Mouse (Mus musculus) cerebellum, adult 8-10 months (tissue): ENCODE data around the gene Frmd4a.
A peak's percentile ranks its signal among the peaks of the same experiment; 100 is the strongest.

ENCODE experiments used
- DNase-seq: peaks from one replicate; pipeline ENCODE4 v3.0.0; 2022

Frmd4a gene

GRCm38 (mm10) chr2:4561196-4561595, 543.7 kb downstream of the Frmd4a start:
- DNase-seq, result no peak

GRCm38 (mm10) chr2:4562373-4562772, 544.9 kb downstream of the Frmd4a start:
- no peak for DNase-seq

- no peak for DNase-seq
Measured at GRCm38 (mm10) chr2:4562826-4563225, 545.3 kb downstream of the Frmd4a start.

- no peak for DNase-seq
Measured at GRCm38 (mm10) chr2:4563322-4563721, 545.8 kb downstream of the Frmd4a start.

GRCm38 (mm10) chr2:4566260-4566955, 548.9 kb downstream of the Frmd4a start:
- DNase-seq, result no peak

GRCm38 (mm10) chr2:4566956-4567680, 549.6 kb downstream of the Frmd4a start:
- DNase-seq, result no peak

GRCm38 (mm10) chr2:4568967-4569366, 551.5 kb downstream of the Frmd4a start:
- DNase-seq, result peak; percentile 23

GRCm38 (mm10) chr2:4570186-4570861, 552.8 kb downstream of the Frmd4a start:
- DNase-seq, result no peak

GRCm38 (mm10) chr2:4572498-4573263, 555.2 kb downstream of the Frmd4a start:
- no peak for DNase-seq

- DNase-seq, result no peak
Measured at GRCm38 (mm10) chr2:4573386-4573785, 555.9 kb downstream of the Frmd4a start.

- DNase-seq, result no peak
Measured at GRCm38 (mm10) chr2:4574251-4574650, 556.7 kb downstream of the Frmd4a start.

GRCm38 (mm10) chr2:4575163-4575562, 557.6 kb downstream of the Frmd4a start:
- no peak for DNase-seq

GRCm38 (mm10) chr2:4575975-4576374, 558.5 kb downstream of the Frmd4a start:
- no peak for DNase-seq

- DNase-seq, result no peak
Measured at GRCm38 (mm10) chr2:4578291-4578690, 560.8 kb downstream of the Frmd4a start.

GRCm38 (mm10) chr2:4579357-4580068, 562.0 kb downstream of the Frmd4a start:
- no peak for DNase-seq

- no peak for DNase-seq
Measured at GRCm38 (mm10) chr2:4580666-4581065, 563.1 kb downstream of the Frmd4a start.

GRCm38 (mm10) chr2:4582930-4583329, 565.4 kb downstream of the Frmd4a start:
- DNase-seq, result no peak

GRCm38 (mm10) chr2:4584252-4584651, 566.7 kb downstream of the Frmd4a start:
- DNase-seq, result no peak

- DNase-seq, result no peak
Measured at GRCm38 (mm10) chr2:4586245-4586644, 568.7 kb downstream of the Frmd4a start.

- DNase-seq, result no peak
Measured at GRCm38 (mm10) chr2:4587685-4588409, 570.3 kb downstream of the Frmd4a start.

GRCm38 (mm10) chr2:4591647-4592046, 574.1 kb downstream of the Frmd4a start:
- no peak for DNase-seq

GRCm38 (mm10) chr2:4592666-4593065, 575.1 kb downstream of the Frmd4a start:
- DNase-seq, result no peak
